Mouse (Mus musculus) forebrain, embryonic 15.5 days (tissue): ENCODE results near the gene Tmem63a. TPM values are rescaled to one million over a fixed set of nuclear protein-coding genes. Genes with fewer than 3 reads are reported as not detected.
A peak's percentile ranks its signal among the peaks of the same experiment; 100 is the strongest.
"Not testable (repeated sequence)": the region's sequence is repeated elsewhere in the genome, so short reads cannot be mapped to it uniquely, and the experiment has no call there.

Experiments used
- ATAC-seq: fragments of 200-750 bp; cut with Nextera tagmentation; replicated peaks from 2 replicates; pipeline ENCODE4 v1.8.0; 2017; ENCODE audit warnings: mild to moderate bottlenecking, moderate TSS enrichment, moderate library complexity
- H3K27ac ChIP-seq: fragments of 300-500 bp; sonication (generic); replicated peaks from 2 replicates; pipeline ENCODE4 v1.5.1; 2015; ENCODE audit warnings: mild to moderate bottlenecking, inconsistent platforms
- H3K27me3 ChIP-seq: fragments of 300-500 bp; sonication (generic); 2 replicates; pipeline ENCODE4 v1.6.1; 2015; ENCODE audit warnings: inconsistent platforms
- H3K36me3 ChIP-seq: fragments of 300-500 bp; sonication (generic); 2 replicates; pipeline ENCODE4 v1.6.1; 2015; ENCODE audit warnings: mild to moderate bottlenecking, inconsistent platforms
- H3K4me1 ChIP-seq: fragments of 300-500 bp; sonication (generic); 2 replicates; pipeline ENCODE4 v1.6.1; 2015; ENCODE audit warnings: inconsistent platforms
- H3K4me2 ChIP-seq: fragments of 300-500 bp; sonication (generic); replicated peaks from 2 replicates; pipeline ENCODE4 v1.6.1; 2015; ENCODE audit warnings: mild to moderate bottlenecking, inconsistent platforms
- H3K4me3 ChIP-seq: fragments of 300-500 bp; sonication (generic); 2 replicates; pipeline ENCODE4 v1.5.1; 2015; ENCODE audit warnings: mild to moderate bottlenecking, inconsistent platforms
- H3K9ac ChIP-seq: fragments of 300-500 bp; sonication (generic); replicated peaks from 2 replicates; pipeline ENCODE4 v1.6.1; 2015; ENCODE audit warnings: mild to moderate bottlenecking, inconsistent platforms
- H3K9me3 ChIP-seq: fragments of 300-500 bp; sonication (generic); 2 replicates; pipeline ENCODE4 v1.6.1; 2016; ENCODE audit warnings: inconsistent platforms
- WGBS: fragments of 180-500 bp; shearing (Covaris S2); methylation state at CpG from one replicate; pipeline ENCODE4 v1.1.7; 2015; ENCODE audit warnings: mixed read lengths; 5-methylcytosine and 5-hydroxymethylcytosine counted together
- polyA plus RNA-seq: library from polyadenylated mRNA; unstranded; fragments of >200 nt; fragmentation: Nextera tagmentation; extraction: Ambion mirVana; gene quantifications from 2 replicates; pipeline ENCODE4 v1.2.1, GENCODE M21; 2015

Tmem63a gene
- polyA plus RNA-seq, 1 experiment from 2014 or later: 1.6 TPM

- H3K27ac ChIP-seq: no peak overlapping the region
- no peaks in the 10 kb centered on the region for H3K4me1 ChIP-seq
- ATAC-seq: no peak
- H3K4me2 ChIP-seq: no peak overlapping the region
- no peak overlapping the region for H3K9ac ChIP-seq
- H3K36me3 ChIP-seq: no peaks in the 10 kb centered on the region
- peaks cover 36% of the 10 kb centered on the region for H3K27me3 ChIP-seq
- WGBS: 11% methylated on average over 6 of the region's 6 CpGs
- no peaks in the 10 kb centered on the region for H3K9me3 ChIP-seq
- H3K4me3 ChIP-seq: no peak overlapping the region
Observed at GRCm38 (mm10) chr1:180933659-180934058, 8.5 kb upstream of the Tmem63a start.

- Histone ChIP-seq H3K4me3 (no peak within 1 kb of the TSS), H3K9me3 (no peaks in the 10 kb centered on the region), H3K4me2 (no peak within 1 kb of the TSS), H3K27ac (no peak within 1 kb of the TSS), H3K9ac (no peak within 1 kb of the TSS), H3K27me3 (peaks cover 36% of the 10 kb centered on the region), H3K36me3 (no peaks in the 10 kb centered on the region), H3K4me1 (no peaks in the 10 kb centered on the region)
- WGBS: 14% methylated on average over 21 of the region's 21 CpGs
- no peak for ATAC-seq
Observed at GRCm38 (mm10) chr1:180934467-180935419, 7.4 kb upstream of the Tmem63a start, which contains the start of gene Lefty1. Gene Lefty1, plus strand, starts transcription at chr1:180935022.

- H3K27me3 ChIP-seq: peaks cover 49% of the 10 kb centered on the region
- ATAC-seq: peak; percentile 82
Observed at GRCm38 (mm10) chr1:180936610-180937398, 5.3 kb upstream of the Tmem63a start.

GRCm38 (mm10) chr1:180937631-180938030, 4.5 kb upstream of the Tmem63a start:
- not testable (repeated sequence) for H3K9me3 ChIP-seq, H3K4me3 ChIP-seq, H3K27ac ChIP-seq, H3K9ac ChIP-seq, H3K36me3 ChIP-seq, H3K4me2 ChIP-seq, ATAC-seq
- H3K4me1 ChIP-seq: peaks cover 13% of the 10 kb centered on the region
- 23% methylated on average over 13 of the region's 13 CpGs for WGBS
- H3K27me3 ChIP-seq: peaks cover 57% of the 10 kb centered on the region

More at GRCm38 (mm10) chr1:180936610-180937398, 5.3 kb upstream of the Tmem63a start:
- not testable (repeated sequence) for H3K36me3 ChIP-seq, H3K9me3 ChIP-seq, H3K9ac ChIP-seq, H3K27ac ChIP-seq, H3K4me1 ChIP-seq
- 2% methylated on average over 33 of the region's 41 CpGs for WGBS
- Histone ChIP-seq H3K4me3 (peak overlapping the region; percentile 25), H3K4me2 (peak overlapping the region; percentile 41)

GRCm38 (mm10) chr1:180938781-180939180, 3.4 kb upstream of the Tmem63a start:
- 81% methylated on average over 2 of the region's 2 CpGs for WGBS
- H3K27ac ChIP-seq, H3K4me3 ChIP-seq, H3K9ac ChIP-seq, H3K36me3 ChIP-seq, H3K9me3 ChIP-seq, ATAC-seq, H3K4me2 ChIP-seq: not testable (repeated sequence)
- peaks cover 69% of the 10 kb centered on the region for H3K27me3 ChIP-seq
- peaks cover 18% of the 10 kb centered on the region for H3K4me1 ChIP-seq

- Histone ChIP-seq H3K36me3 (no peaks in the 10 kb centered on the region), H3K9me3 (no peaks in the 10 kb centered on the region), H3K27me3 (peaks cover 62% of the 10 kb centered on the region), H3K4me1 (peaks cover 18% of the 10 kb centered on the region), H3K4me3 (no peak overlapping the region), H3K27ac (no peak overlapping the region), H3K4me2 (no peak overlapping the region), H3K9ac (no peak overlapping the region)
- 82% methylated on average over 7 of the region's 7 CpGs for WGBS
- no peak for ATAC-seq
Observed at GRCm38 (mm10) chr1:180940776-180941460, 1.2 kb upstream of the Tmem63a start.

- H3K36me3 ChIP-seq: no peaks in the 10 kb centered on the region
- no peaks in the 10 kb centered on the region for H3K9me3 ChIP-seq
- peak overlapping the region; percentile 43 for H3K9ac ChIP-seq
- H3K4me1 ChIP-seq: peaks cover 18% of the 10 kb centered on the region
- H3K4me3 ChIP-seq: peak overlapping the region; percentile 72
- H3K27me3 ChIP-seq: peaks cover 56% of the 10 kb centered on the region
- 3% methylated on average over 18 of the region's 18 CpGs for WGBS
- H3K27ac ChIP-seq: no peak overlapping the region
- no peak for ATAC-seq
- peak overlapping the region; percentile 99 for H3K4me2 ChIP-seq
Observed at GRCm38 (mm10) chr1:180941726-180942125, 418 bp upstream of the Tmem63a start.

- Histone ChIP-seq H3K27me3 (peaks cover 44% of the 10 kb centered on the region), H3K27ac (no peak overlapping the region), H3K4me3 (peak overlapping the region; percentile 72), H3K4me1 (peaks cover 18% of the 10 kb centered on the region), H3K36me3 (no peaks in the 10 kb centered on the region), H3K9ac (no peak overlapping the region), H3K4me2 (peak overlapping the region; percentile 99), H3K9me3 (no peaks in the 10 kb centered on the region)
- no peak for ATAC-seq
- WGBS: 38% methylated on average over 11 of the region's 11 CpGs
Observed at GRCm38 (mm10) chr1:180943032-180943644, 994 bp downstream of the Tmem63a start.

- H3K36me3 ChIP-seq: no peaks in the 10 kb centered on the region
- H3K4me3 ChIP-seq: no peak overlapping the region
- no peak overlapping the region for H3K4me2 ChIP-seq
- 82% methylated on average over 1 of the region's 1 CpGs for WGBS
- no peak overlapping the region for H3K9ac ChIP-seq
- no peaks in the 10 kb centered on the region for H3K9me3 ChIP-seq
- peaks cover 18% of the 10 kb centered on the region for H3K4me1 ChIP-seq
- no peak overlapping the region for H3K27ac ChIP-seq
- H3K27me3 ChIP-seq: peaks cover 44% of the 10 kb centered on the region
- no peak for ATAC-seq
Observed at GRCm38 (mm10) chr1:180943896-180944295, 1.8 kb downstream of the Tmem63a start.

- H3K9me3 ChIP-seq: no peaks in the 10 kb centered on the region
- WGBS: 76% methylated on average over 4 of the region's 4 CpGs
- H3K4me3 ChIP-seq: no peak overlapping the region
- no peak for ATAC-seq
- peaks cover 18% of the 10 kb centered on the region for H3K4me1 ChIP-seq
- H3K4me2 ChIP-seq: no peak overlapping the region
- H3K36me3 ChIP-seq: no peaks in the 10 kb centered on the region
- H3K27ac ChIP-seq: no peak overlapping the region
- H3K27me3 ChIP-seq: peaks cover 44% of the 10 kb centered on the region
- H3K9ac ChIP-seq: no peak overlapping the region
Observed at GRCm38 (mm10) chr1:180944553-180944952, 2.4 kb downstream of the Tmem63a start.
